Mouse (Mus musculus) liver, embryonic 11.5 days (tissue): ENCODE results near the gene Stk16. TPM values are rescaled to one million over a fixed set of nuclear protein-coding genes. Genes with fewer than 3 reads are reported as not detected.

ENCODE experiments used
- ATAC-seq: fragments of 200-750 bp; cut with Nextera tagmentation; replicated peaks from 2 replicates; pipeline ENCODE4 v1.8.0; 2017; ENCODE audit warnings: moderate number of reproducible peaks, mild to moderate bottlenecking, moderate TSS enrichment, moderate library complexity; ENCODE audit not compliant: low FRiP score
- DNase-seq: peaks from one replicate; pipeline ENCODE4 v3.0.0-alpha.2; 2017; ENCODE audit warnings: low spot score
- H3K27ac ChIP-seq: fragments of 300-500 bp; sonication (generic); 2 replicates; pipeline ENCODE4 v1.5.1; 2014; ENCODE audit warnings: mild to moderate bottlenecking, low read depth, low read length, control low read depth
- H3K27me3 ChIP-seq: fragments of 300-500 bp; sonication (generic); replicated peaks from 2 replicates; pipeline ENCODE4 v1.6.1; 2014; ENCODE audit warnings: low read length, mixed read lengths; ENCODE audit not compliant: control insufficient read depth, insufficient read depth
- H3K36me3 ChIP-seq: fragments of 300-500 bp; sonication (generic); 2 replicates; pipeline ENCODE4 v1.6.1; 2014; ENCODE audit warnings: mild to moderate bottlenecking, low read length, moderate library complexity, mixed read lengths; ENCODE audit not compliant: control insufficient read depth, insufficient read depth
- H3K4me1 ChIP-seq: fragments of 300-500 bp; sonication (generic); replicated peaks from 2 replicates; pipeline ENCODE4 v1.6.1; 2014; ENCODE audit warnings: low read length, mixed read lengths; ENCODE audit not compliant: control insufficient read depth, insufficient read depth
- H3K4me2 ChIP-seq: fragments of 300-500 bp; sonication (generic); 2 replicates; pipeline ENCODE4 v1.6.1; 2014; ENCODE audit warnings: mild to moderate bottlenecking, control low read depth, moderate library complexity
- H3K4me3 ChIP-seq: fragments of 300-500 bp; sonication (generic); 2 replicates; pipeline ENCODE4 v1.5.1; 2014; ENCODE audit warnings: low read depth, low read length, control low read depth
- H3K9ac ChIP-seq: fragments of 300-500 bp; sonication (generic); 2 replicates; pipeline ENCODE4 v1.6.1; 2014; ENCODE audit warnings: low read depth, low read length, control low read depth
- H3K9me3 ChIP-seq: fragments of 300-500 bp; sonication (generic); 2 replicates; pipeline ENCODE4 v1.6.1; 2016; ENCODE audit warnings: low read length, inconsistent platforms, mixed read lengths; ENCODE audit not compliant: control insufficient read depth
- WGBS: fragments of 180-500 bp; shearing (Covaris S2); extraction: QIAGEN DNeasy Blood & Tissue Kit; methylation state at CpG from one replicate; pipeline ENCODE4 v1.1.7; 2014; 5-methylcytosine and 5-hydroxymethylcytosine counted together
- polyA plus RNA-seq: library from polyadenylated mRNA; unstranded; fragments of >200 nt; fragmentation: Nextera tagmentation; extraction: Ambion mirVana; gene quantifications from 2 replicates; pipeline ENCODE4 v1.2.1, GENCODE M21; 2014

The Stk16 gene
- polyA plus RNA-seq, 1 experiment from 2014 or later: 122 TPM

DNA sequence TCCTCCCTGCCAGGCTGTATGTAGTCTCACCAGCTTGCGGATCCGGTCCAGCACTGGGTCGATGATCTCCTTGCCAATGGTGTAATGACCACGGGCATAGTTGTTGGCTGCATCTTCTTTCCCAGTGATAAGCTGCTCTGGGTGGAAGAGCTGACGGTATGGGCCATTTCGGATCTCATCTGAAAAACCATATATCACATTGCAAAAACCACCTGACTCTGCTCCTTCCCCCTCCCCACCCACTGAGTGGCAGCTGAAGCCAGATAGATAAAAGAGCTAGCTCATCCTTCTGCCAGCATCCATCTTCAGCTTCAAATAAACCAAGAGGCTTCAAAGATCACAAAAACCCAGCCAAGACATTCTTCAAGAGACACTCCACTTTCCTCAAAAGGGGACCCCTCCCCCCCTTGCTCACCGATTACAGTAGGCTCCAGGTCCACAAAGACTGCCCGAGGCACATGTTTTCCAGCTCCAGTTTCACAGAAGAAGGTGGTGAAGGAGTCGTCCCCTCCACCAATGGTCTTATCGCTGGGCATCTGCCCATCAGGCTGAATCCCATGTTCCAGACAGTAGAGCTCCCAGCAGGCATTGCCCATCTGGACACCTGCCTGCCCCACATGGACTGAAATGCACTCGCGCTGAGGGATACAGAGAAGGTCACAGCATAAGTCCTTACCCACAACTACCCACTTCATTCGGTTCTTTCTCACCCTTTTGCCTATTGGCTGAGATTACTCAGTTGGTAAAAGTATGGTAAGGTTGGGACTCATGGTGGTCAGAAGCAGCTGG, 6.4 kb downstream of the Stk16 start:
- peak; percentile 52 for ATAC-seq
- Histone ChIP-seq H3K4me2 (peak overlapping the region; percentile 100), H3K27me3 (peaks cover 18% of the 10 kb centered on the region), H3K4me3 (peak overlapping the region; percentile 75), H3K4me1 (peaks cover 54% of the 10 kb centered on the region), H3K27ac (peak overlapping the region; percentile 63), H3K9me3 (no peaks in the 10 kb centered on the region), H3K9ac (peak overlapping the region; percentile 69), H3K36me3 (peaks cover 31% of the 10 kb centered on the region)
- 60% methylated on average over 13 of the region's 13 CpGs for WGBS
- no peak for DNase-seq

- peak overlapping the region; percentile 69 for H3K9ac ChIP-seq
- ATAC-seq (no peak), DNase-seq (no peak)
- H3K36me3 ChIP-seq: peaks cover 28% of the 10 kb centered on the region
- WGBS: 1% methylated on average over 6 of the region's 6 CpGs
- peak overlapping the region; percentile 75 for H3K4me3 ChIP-seq
- peaks cover 20% of the 10 kb centered on the region for H3K27me3 ChIP-seq
- H3K9me3 ChIP-seq: no peaks in the 10 kb centered on the region
- H3K4me2 ChIP-seq: peak overlapping the region; percentile 100
- peaks cover 46% of the 10 kb centered on the region for H3K4me1 ChIP-seq
- H3K27ac ChIP-seq: peak overlapping the region; percentile 63
Measured at GRCm38 (mm10) chr1:75217893-75218226, 7.2 kb downstream of the Stk16 start.

DNA sequence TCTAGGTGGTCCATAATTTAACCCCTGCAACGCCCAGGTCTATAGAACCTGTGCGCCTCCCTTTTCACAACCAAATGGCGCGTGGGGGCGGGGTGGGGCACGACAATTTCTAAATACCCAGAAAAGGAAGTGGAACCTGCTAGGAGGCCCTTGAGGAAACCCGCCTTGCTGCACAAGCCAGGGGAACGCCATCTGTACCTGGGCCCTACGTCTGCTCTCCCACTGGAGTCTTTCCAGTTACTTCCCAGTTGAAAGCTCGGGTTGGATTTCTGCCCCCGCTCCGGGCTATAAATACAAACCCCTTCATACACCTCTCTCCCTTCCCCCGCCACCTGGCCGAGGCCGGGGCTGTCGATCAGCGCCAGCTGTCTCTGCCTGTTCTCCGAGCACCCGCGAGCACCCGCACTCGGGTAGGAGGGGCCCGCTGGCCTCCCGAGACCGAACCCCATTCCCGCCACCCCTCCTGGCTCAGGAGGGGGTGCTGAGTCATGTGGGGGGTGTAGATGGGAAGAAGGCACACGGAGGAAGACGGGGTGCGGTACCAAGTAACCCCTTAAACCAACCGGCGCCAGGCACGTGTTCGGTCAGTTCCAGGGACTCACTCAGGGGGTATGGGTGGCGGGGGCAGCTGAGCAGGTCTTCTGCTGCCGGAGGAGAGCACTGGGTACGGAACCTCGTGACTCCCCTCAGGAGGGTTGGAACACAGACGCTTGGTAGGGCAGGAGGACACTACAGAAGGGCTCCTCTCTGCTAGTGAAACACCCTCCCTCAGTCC, 7.8 kb downstream of the Stk16 start:
- no peaks in the 10 kb centered on the region for H3K9me3 ChIP-seq
- peak; percentile 64 for DNase-seq
- H3K9ac ChIP-seq: peak overlapping the region; percentile 69
- ATAC-seq: peak; percentile 53
- peaks cover 20% of the 10 kb centered on the region for H3K27me3 ChIP-seq
- 1% methylated on average over 38 of the region's 38 CpGs for WGBS
- peak overlapping the region; percentile 75 for H3K4me3 ChIP-seq
- peaks cover 41% of the 10 kb centered on the region for H3K4me1 ChIP-seq
- H3K4me2 ChIP-seq: peak overlapping the region; percentile 100
- H3K36me3 ChIP-seq: peaks cover 22% of the 10 kb centered on the region
- H3K27ac ChIP-seq: peak overlapping the region; percentile 63

DNA sequence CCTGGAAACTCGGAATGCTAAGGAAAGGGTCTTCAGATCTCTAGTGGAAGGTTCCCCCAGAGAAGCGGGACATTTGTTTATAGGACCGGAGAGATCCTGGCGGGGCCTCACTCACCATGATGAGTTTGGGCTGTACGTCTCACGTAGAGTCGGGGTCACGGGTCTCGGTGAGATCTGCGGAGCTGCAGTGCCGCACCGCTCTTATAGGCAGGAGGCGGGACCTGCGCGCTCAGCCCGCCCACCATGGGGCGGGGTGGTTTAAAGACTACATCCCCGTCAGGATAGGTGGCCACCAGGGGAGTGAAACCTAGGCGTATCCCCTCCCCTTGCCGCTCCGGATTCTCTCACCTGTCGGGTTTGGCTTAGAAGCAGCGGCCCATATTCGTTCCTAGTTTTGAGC, 8.4 kb downstream of the Stk16 start:
- peaks cover 16% of the 10 kb centered on the region for H3K36me3 ChIP-seq
- peaks cover 20% of the 10 kb centered on the region for H3K27me3 ChIP-seq
- H3K27ac ChIP-seq: peak overlapping the region; percentile 63
- under 1% methylated on average over 24 of the region's 24 CpGs for WGBS
- DNase-seq: peak; percentile 87
- peak overlapping the region; percentile 69 for H3K9ac ChIP-seq
- peak; percentile 89 for ATAC-seq
- H3K4me2 ChIP-seq: peak overlapping the region; percentile 100
- peaks cover 34% of the 10 kb centered on the region for H3K4me1 ChIP-seq
- no peaks in the 10 kb centered on the region for H3K9me3 ChIP-seq
- H3K4me3 ChIP-seq: peak overlapping the region; percentile 75

DNA sequence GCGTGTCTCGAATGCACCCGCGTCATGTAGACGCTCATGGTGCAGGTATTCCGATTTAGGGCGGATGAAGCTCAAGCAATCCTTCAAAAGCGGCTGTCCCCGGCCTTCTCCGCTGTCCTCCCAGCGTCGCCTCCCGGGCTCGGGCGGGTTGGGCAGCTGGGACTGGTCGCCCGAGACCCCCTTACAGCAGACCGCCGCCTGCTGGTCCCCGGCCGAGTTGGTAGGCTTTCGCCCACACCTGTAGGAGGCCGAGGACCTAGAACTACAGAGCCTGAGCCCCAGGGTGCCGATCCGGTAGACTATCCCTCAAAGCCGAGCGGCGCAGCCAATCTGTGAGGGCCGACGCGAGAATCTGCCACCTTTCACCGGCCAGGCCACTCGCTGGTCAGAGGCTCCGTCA, 8.9 kb downstream of the Stk16 start, which contains the start of gene Tuba4a:
Gene Tuba4a (minus strand): TSS at position 335 of the 400 bp plus-strand sequence.
- H3K27me3 ChIP-seq: peaks cover 20% of the 10 kb centered on the region
- H3K27ac ChIP-seq: peak within 1 kb of the TSS; percentile 63
- 2% methylated on average over 34 of the region's 34 CpGs for WGBS
- H3K36me3 ChIP-seq: peaks cover 11% of the 10 kb centered on the region
- H3K9ac ChIP-seq: peak within 1 kb of the TSS; percentile 69
- ATAC-seq: peak; percentile 13
- H3K4me2 ChIP-seq: peak within 1 kb of the TSS; percentile 100
- no peak for DNase-seq
- peaks cover 31% of the 10 kb centered on the region for H3K4me1 ChIP-seq
- no peaks in the 10 kb centered on the region for H3K9me3 ChIP-seq
- H3K4me3 ChIP-seq: peak within 1 kb of the TSS; percentile 75

DNA sequence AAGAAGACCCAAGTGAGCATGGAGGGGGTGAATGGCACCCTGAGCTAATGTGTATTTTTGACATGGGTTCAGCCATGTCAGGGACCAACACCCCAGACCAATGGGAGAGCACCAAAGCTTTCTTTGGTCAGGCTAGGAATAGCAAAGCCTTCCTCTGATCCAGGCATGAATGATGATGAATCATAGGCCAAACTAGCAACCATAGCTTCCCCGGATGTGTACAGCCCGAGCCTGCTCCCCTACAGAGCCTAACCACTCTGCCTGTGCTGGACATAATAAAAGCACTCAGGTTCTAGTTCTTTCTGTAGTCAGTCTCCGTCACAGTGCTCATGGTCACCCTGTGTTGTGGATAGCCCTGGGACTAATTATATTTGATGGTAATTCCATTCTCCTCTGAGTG, 10.9 kb downstream of the Stk16 start:
- H3K9me3 ChIP-seq: no peaks in the 10 kb centered on the region
- H3K9ac ChIP-seq: no peak overlapping the region
- WGBS: 79% methylated on average over 3 of the region's 3 CpGs
- H3K4me2 ChIP-seq: no peak overlapping the region
- H3K27me3 ChIP-seq: peaks cover 20% of the 10 kb centered on the region
- H3K4me3 ChIP-seq: no peak overlapping the region
- DNase-seq (no peak), ATAC-seq (no peak)
- peaks cover 19% of the 10 kb centered on the region for H3K4me1 ChIP-seq
- no peak overlapping the region for H3K27ac ChIP-seq
- no peaks in the 10 kb centered on the region for H3K36me3 ChIP-seq

GRCm38 (mm10) chr1:75222926-75223325, 12.3 kb downstream of the Stk16 start:
- H3K9me3 ChIP-seq: no peaks in the 10 kb centered on the region
- ATAC-seq (no peak), DNase-seq (no peak)
- no peak overlapping the region for H3K4me3 ChIP-seq
- peaks cover 10% of the 10 kb centered on the region; the same call in 1 of the 2 replicates for H3K4me1 ChIP-seq
- H3K27me3 ChIP-seq: peaks cover 20% of the 10 kb centered on the region
- H3K36me3 ChIP-seq: no peaks in the 10 kb centered on the region
- 75% methylated on average over 6 of the region's 6 CpGs for WGBS
- H3K27ac ChIP-seq: no peak overlapping the region
- H3K9ac ChIP-seq: no peak overlapping the region
- no peak overlapping the region for H3K4me2 ChIP-seq

- no peaks in the 10 kb centered on the region for H3K36me3 ChIP-seq
- H3K4me1 ChIP-seq: peaks cover 10% of the 10 kb centered on the region; the same call in 1 of the 2 replicates
- no peak overlapping the region for H3K4me2 ChIP-seq
- no peak overlapping the region for H3K4me3 ChIP-seq
- peaks cover 20% of the 10 kb centered on the region for H3K27me3 ChIP-seq
- DNase-seq: no peak
- H3K9me3 ChIP-seq: no peaks in the 10 kb centered on the region
- ATAC-seq: no peak
- WGBS: 47% methylated on average over 6 of the region's 6 CpGs
- no peak overlapping the region for H3K27ac ChIP-seq
- no peak overlapping the region for H3K9ac ChIP-seq
Measured at GRCm38 (mm10) chr1:75223532-75223931, 12.9 kb downstream of the Stk16 start.
